Mouse (Mus musculus) erythroblast, embryonic 14.5 days (primary cell): ENCODE measurements around the gene Ntn5. TPM values are rescaled to one million over a fixed set of nuclear protein-coding genes. Genes with fewer than 3 reads are reported as not detected.
A peak's percentile ranks its signal among the peaks of the same experiment; 100 is the strongest.

Experiments
- H3K27me3 ChIP-seq: 2 replicates; pipeline ENCODE4 v1.6.1; 2012; ENCODE audit warnings: inconsistent platforms; ENCODE audit not compliant: control insufficient read depth
- H3K36me3 ChIP-seq: 2 replicates; pipeline ENCODE4 v1.6.1; 2012; ENCODE audit warnings: mild to moderate bottlenecking, inconsistent platforms; ENCODE audit not compliant: control insufficient read depth
- H3K4me1 ChIP-seq: 2 replicates; pipeline ENCODE4 v1.6.1; 2012; ENCODE audit warnings: inconsistent platforms; ENCODE audit not compliant: control insufficient read depth
- H3K4me3 ChIP-seq: replicated peaks from 2 replicates; pipeline ENCODE3; 2012; ENCODE audit warnings: moderate library complexity, mild to moderate bottlenecking, inconsistent platforms
- H3K9me3 ChIP-seq: 2 replicates; pipeline ENCODE4 v1.6.1; 2012; ENCODE audit warnings: low read length, inconsistent platforms, mixed read lengths; ENCODE audit not compliant: control insufficient read depth
- GATA1 ChIP-seq: IDR thresholded peaks from 2 replicates; pipeline ENCODE4 v1.6.1; 2012; ENCODE audit warnings: low read length, inconsistent platforms, mixed read lengths
- TAL1 ChIP-seq: IDR thresholded peaks from 3 replicates; pipeline ENCODE4 v1.6.1; 2012; ENCODE audit warnings: low read length, inconsistent platforms, mixed read lengths
- polyA plus RNA-seq: library from polyadenylated mRNA; stranded (reverse); fragments of >175 nt; gene quantifications from 2 replicates; pipeline ENCODE4 v1.2.3, GENCODE M21; 2012

The Ntn5 gene
- polyA plus RNA-seq, 1 experiment, result not detected

GRCm38 (mm10) chr7:45718331-45718730 lies 34.5 kb downstream of the Ntn5 start:
- no peaks in the 10 kb centered on the region for H3K27me3 ChIP-seq
- no peak for TF ChIP-seq GATA1
- TF ChIP-seq TAL1, result no peak
- peaks cover 56% of the 10 kb centered on the region for H3K36me3 ChIP-seq
- peaks cover 63% of the 10 kb centered on the region for H3K4me1 ChIP-seq
- no peaks in the 10 kb centered on the region for H3K9me3 ChIP-seq
- peak overlapping the region; percentile 83 for H3K4me3 ChIP-seq

- Histone ChIP-seq H3K4me3 (peak overlapping the region; percentile 83), H3K9me3 (no peaks in the 10 kb centered on the region), H3K4me1 (peaks cover 55% of the 10 kb centered on the region), H3K36me3 (peaks cover 56% of the 10 kb centered on the region), H3K27me3 (no peaks in the 10 kb centered on the region)
- TF ChIP-seq TAL1 (no peak), GATA1 (no peak)
Measured at GRCm38 (mm10) chr7:45719180-45719579, 35.4 kb downstream of the Ntn5 start.

- Histone ChIP-seq H3K27me3 (no peaks in the 10 kb centered on the region), H3K36me3 (peaks cover 63% of the 10 kb centered on the region), H3K4me3 (peak overlapping the region; percentile 83), H3K4me1 (peaks cover 48% of the 10 kb centered on the region), H3K9me3 (no peaks in the 10 kb centered on the region)
- TF ChIP-seq TAL1 (no peak), GATA1 (no peak)
Measured at GRCm38 (mm10) chr7:45719738-45720412, 36.1 kb downstream of the Ntn5 start.

- H3K27me3 ChIP-seq, result no peaks in the 10 kb centered on the region
- peaks cover 41% of the 10 kb centered on the region for H3K4me1 ChIP-seq
- H3K36me3 ChIP-seq, result peaks cover 71% of the 10 kb centered on the region
- no peaks in the 10 kb centered on the region for H3K9me3 ChIP-seq
- TF ChIP-seq TAL1 (no peak), GATA1 (no peak)
- H3K4me3 ChIP-seq, result no peak within 1 kb of the TSS
Measured at GRCm38 (mm10) chr7:45720413-45721233, 36.8 kb downstream of the Ntn5 start, which contains the start of gene Fam83e. Gene Fam83e (plus strand): TSS chr7:45721212.

- H3K4me3 ChIP-seq, result no peak overlapping the region
- no peaks in the 10 kb centered on the region for H3K9me3 ChIP-seq
- H3K4me1 ChIP-seq, result peaks cover 35% of the 10 kb centered on the region
- peaks cover 76% of the 10 kb centered on the region for H3K36me3 ChIP-seq
- TF ChIP-seq TAL1 (no peak), GATA1 (no peak)
- H3K27me3 ChIP-seq, result no peaks in the 10 kb centered on the region
Measured at GRCm38 (mm10) chr7:45721234-45721571, 37.4 kb downstream of the Ntn5 start.

- Histone ChIP-seq H3K9me3 (no peaks in the 10 kb centered on the region), H3K4me1 (peaks cover 29% of the 10 kb centered on the region), H3K4me3 (no peak overlapping the region), H3K27me3 (no peaks in the 10 kb centered on the region), H3K36me3 (peaks cover 80% of the 10 kb centered on the region)
- TF ChIP-seq TAL1 (no peak), GATA1 (no peak)
Measured at GRCm38 (mm10) chr7:45721642-45722347, 38.0 kb downstream of the Ntn5 start.

GRCm38 (mm10) chr7:45722348-45722713 lies 38.5 kb downstream of the Ntn5 start:
- H3K4me1 ChIP-seq, result peaks cover 25% of the 10 kb centered on the region
- no peaks in the 10 kb centered on the region for H3K27me3 ChIP-seq
- H3K36me3 ChIP-seq, result peaks cover 86% of the 10 kb centered on the region
- TF ChIP-seq GATA1, result no peak
- TF ChIP-seq TAL1, result no peak
- no peak overlapping the region for H3K4me3 ChIP-seq
- H3K9me3 ChIP-seq, result no peaks in the 10 kb centered on the region

- TF ChIP-seq GATA1 (no peak), TAL1 (no peak)
- Histone ChIP-seq H3K4me1 (peaks cover 23% of the 10 kb centered on the region), H3K36me3 (peaks cover 94% of the 10 kb centered on the region), H3K27me3 (no peaks in the 10 kb centered on the region), H3K4me3 (no peak overlapping the region), H3K9me3 (no peaks in the 10 kb centered on the region)
Measured at GRCm38 (mm10) chr7:45723301-45723700, 39.5 kb downstream of the Ntn5 start.

GRCm38 (mm10) chr7:45723781-45724180 lies 40.0 kb downstream of the Ntn5 start:
- no peaks in the 10 kb centered on the region for H3K27me3 ChIP-seq
- no peaks in the 10 kb centered on the region for H3K9me3 ChIP-seq
- H3K36me3 ChIP-seq, result peaks cover 98% of the 10 kb centered on the region
- TF ChIP-seq TAL1 (no peak), GATA1 (no peak)
- peaks cover 20% of the 10 kb centered on the region for H3K4me1 ChIP-seq
- no peak overlapping the region for H3K4me3 ChIP-seq
